Mouse (Mus musculus) layer of hippocampus, adult 2 months (tissue): Measurements from ENCODE around the gene Olfr1176. TPM values are rescaled to one million over a fixed set of nuclear protein-coding genes. Genes with fewer than 3 reads are reported as not detected.

Experiments used
- DNase-seq, 2 experiments: peaks; one replicate each; pipeline ENCODE4 v3.0.0; 2022; ENCODE audit warnings: low spot score in 2 of 2
- H3K27ac ChIP-seq: fragments of 200-600 bp; 2 replicates; pipeline ENCODE4 v1.8.1; 2022
- H3K4me3 ChIP-seq: fragments of 200-600 bp; 2 replicates; pipeline ENCODE4 v1.8.1; 2022; ENCODE audit warnings: mild to moderate bottlenecking
- CTCF ChIP-seq: fragments of 200-600 bp; conservative IDR thresholded peaks from 2 replicates; pipeline ENCODE4 v1.8.1; 2022; ENCODE audit warnings: antibody characterized with exemption, mild to moderate bottlenecking, moderate library complexity
- long read RNA-seq, 2 experiments: library from polyadenylated mRNA; stranded (forward); transcript quantifications; one replicate each; pipeline ENCODE4 v2.0.0; 2021; ENCODE audit warnings: borderline mapping rate in 2 of 2
- total RNA-seq, 2 experiments: library from RNA; stranded (reverse); gene quantifications; 2 replicates each; pipeline ENCODE4 v1.2.3; 2021

Gene Olfr1176
- total RNA-seq: not detected
- long read RNA-seq, experiment 1: 0 reads
- long read RNA-seq, experiment 2: 0 reads

GRCm38 (mm10) chr2:88336421-88336820 lies at the start of gene Olfr1176:
Gene Olfr1176, plus strand, starts transcription at chr2:88336721.
- no peak for TF ChIP-seq CTCF
- Histone ChIP-seq H3K27ac (no peak within 1 kb of the TSS), H3K4me3 (no peak within 1 kb of the TSS)
- no peak for DNase-seq

- no peak within 1 kb of the TSS for H3K4me3 ChIP-seq
- DNase-seq: no peak
- no peak for TF ChIP-seq CTCF
These were observed 21.5 kb upstream of the Olfr1176 start, which contains the start of gene Olfr1174-ps for GRCm38 (mm10) chr2:88315035-88315434. Gene Olfr1174-ps, minus strand, starts transcription at chr2:88315135.

GRCm38 (mm10) chr2:88327115-88327514 lies 9.4 kb upstream of the Olfr1176 start, which contains the start of gene Olfr1175-ps:
Gene Olfr1175-ps, minus strand, starts transcription at chr2:88327215.
- H3K27ac ChIP-seq: no peak within 1 kb of the TSS
- no peak for DNase-seq
- no peak within 1 kb of the TSS for H3K4me3 ChIP-seq
- TF ChIP-seq CTCF: no peak

More at GRCm38 (mm10) chr2:88315035-88315434, 21.5 kb upstream of the Olfr1176 start, which contains the start of gene Olfr1174-ps:
- H3K27ac ChIP-seq: no peak within 1 kb of the TSS

- Histone ChIP-seq H3K4me3 (no peak within 1 kb of the TSS), H3K27ac (no peak within 1 kb of the TSS)
- TF ChIP-seq CTCF: no peak
- no peak for DNase-seq
These were observed 9.9 kb downstream of the Olfr1176 start, which contains the start of gene Olfr1177-ps for GRCm38 (mm10) chr2:88346392-88346791. Gene Olfr1177-ps, minus strand, starts transcription at chr2:88346492.

- peak in 1 of 2 experiments; percentile 4 for DNase-seq
- Histone ChIP-seq H3K27ac (no peak overlapping the region), H3K4me3 (no peak overlapping the region)
- peak; percentile 91 for TF ChIP-seq CTCF
These were observed 19.8 kb downstream of the Olfr1176 start for GRCm38 (mm10) chr2:88356304-88356703.

GRCm38 (mm10) chr2:88386762-88387161 lies 50.2 kb downstream of the Olfr1176 start, which contains the start of gene Olfr1178:
Gene Olfr1178, plus strand, starts transcription at chr2:88387062.
- no peak for TF ChIP-seq CTCF
- Histone ChIP-seq H3K4me3 (no peak within 1 kb of the TSS), H3K27ac (no peak within 1 kb of the TSS)
- DNase-seq: no peak

Other genes starting within 250 kb of the Olfr1176 start
- gene Olfr1164, start 242.8 kb upstream of the Olfr1176 start, total RNA-seq: not detected
- gene Olfr1166, start 208.4 kb upstream of the Olfr1176 start, total RNA-seq: not detected
- gene Olfr1167, start 181.5 kb upstream of the Olfr1176 start, total RNA-seq: not detected
- not detected for gene Olfr1168, start 154.8 kb upstream of the Olfr1176 start, total RNA-seq
- not detected for gene Olfr1170, start 108.4 kb upstream of the Olfr1176 start, total RNA-seq
- not detected for gene Olfr1173, start 56.8 kb upstream of the Olfr1176 start, total RNA-seq
- gene Olfr1174-ps, start 21.6 kb upstream of the Olfr1176 start, total RNA-seq: not detected
- not detected for gene Olfr1175-ps, start 9.5 kb upstream of the Olfr1176 start, total RNA-seq
- not detected for gene Olfr1177-ps, start 9.8 kb downstream of the Olfr1176 start, total RNA-seq
- not detected for gene Olfr1178, start 50.3 kb downstream of the Olfr1176 start, total RNA-seq
- gene Olfr1179, start 69.7 kb downstream of the Olfr1176 start, total RNA-seq: not detected
- gene Olfr1180, start 82.4 kb downstream of the Olfr1176 start, total RNA-seq: not detected
- gene Olfr1181, start 89.5 kb downstream of the Olfr1176 start, total RNA-seq: not detected
- gene Gm13757, start 112.4 kb downstream of the Olfr1176 start, total RNA-seq: not detected
- not detected for gene Olfr1183, start 118.1 kb downstream of the Olfr1176 start, total RNA-seq
- not detected for gene Olfr1184, start 146.9 kb downstream of the Olfr1176 start, total RNA-seq
- gene Olfr1185-ps1, start 156.6 kb downstream of the Olfr1176 start, total RNA-seq: not detected
- not detected for gene Olfr1186, start 181.8 kb downstream of the Olfr1176 start, total RNA-seq
- not detected for gene Olfr1188, start 220.2 kb downstream of the Olfr1176 start, total RNA-seq
- gene Olfr1189, start 249.7 kb downstream of the Olfr1176 start, total RNA-seq: not detected